Mouse (Mus musculus): Measurements from ENCODE around the gene Ssrp1. TPM values are rescaled to one million over a fixed set of nuclear protein-coding genes. Genes with fewer than 3 reads are reported as not detected.

The Ssrp1 gene
- 56.9 TPM for polyA plus RNA-seq (2014; fragmentation: Illumina TruSeq; extraction: RNeasy Lipid Tissue Mini Kit (QIAGEN cat#74804); ENCODE audit: insufficient read depth, low read depth, low replicate concordance)

GRCm38 (mm10) chr2:85037047-85038026 is at the start of gene Ssrp1, which contains the start of gene P2rx3:
TSS of gene Ssrp1 (plus strand) at chr2:85037234.
TSS of gene P2rx3 (minus strand) at chr2:85037462.

GRCm38 (mm10) chr2:84987930-84988329 is 49.1 kb upstream of the Ssrp1 start, which contains the start of gene Prg3:
TSS of gene Prg3 (plus strand) at chr2:84988215.

GRCm38 (mm10) chr2:85047596-85048167 is 10.6 kb downstream of the Ssrp1 start, which contains the start of gene Tnks1bp1:
TSS of gene Tnks1bp1 (plus strand) at chr2:85048022.

Other genes with a start within 250 kb of the Ssrp1 start
- gene Ube2l6, start 238.4 kb upstream of the Ssrp1 start, polyA plus RNA-seq (2014; fragmentation: Illumina TruSeq; extraction: RNeasy Lipid Tissue Mini Kit (QIAGEN cat#74804); ENCODE audit: insufficient read depth, low read depth, low replicate concordance) = 63.0 TPM
- 0.18 TPM for gene Smtnl1, start 214.6 kb upstream of the Ssrp1 start, polyA plus RNA-seq (2014; fragmentation: Illumina TruSeq; extraction: RNeasy Lipid Tissue Mini Kit (QIAGEN cat#74804); ENCODE audit: insufficient read depth, low read depth, low replicate concordance)
- gene Timm10, start 210.2 kb upstream of the Ssrp1 start, polyA plus RNA-seq (2014; fragmentation: Illumina TruSeq; extraction: RNeasy Lipid Tissue Mini Kit (QIAGEN cat#74804); ENCODE audit: insufficient read depth, low read depth, low replicate concordance) = 25.9 TPM
- gene Slc43a1, start 198.4 kb upstream of the Ssrp1 start, polyA plus RNA-seq (2014; fragmentation: Illumina TruSeq; extraction: RNeasy Lipid Tissue Mini Kit (QIAGEN cat#74804); ENCODE audit: insufficient read depth, low read depth, low replicate concordance) = 4.2 TPM
- 1.1 TPM for gene Rtn4rl2, start 150.5 kb upstream of the Ssrp1 start, polyA plus RNA-seq (2014; fragmentation: Illumina TruSeq; extraction: RNeasy Lipid Tissue Mini Kit (QIAGEN cat#74804); ENCODE audit: insufficient read depth, low read depth, low replicate concordance)
- 127 TPM for gene Slc43a3, start 100.7 kb upstream of the Ssrp1 start, polyA plus RNA-seq (2014; fragmentation: Illumina TruSeq; extraction: RNeasy Lipid Tissue Mini Kit (QIAGEN cat#74804); ENCODE audit: insufficient read depth, low read depth, low replicate concordance)
- gene Prg2, start 56.8 kb upstream of the Ssrp1 start, polyA plus RNA-seq (2014; fragmentation: Illumina TruSeq; extraction: RNeasy Lipid Tissue Mini Kit (QIAGEN cat#74804); ENCODE audit: insufficient read depth, low read depth, low replicate concordance) = 0.52 TPM
- gene Prg3, start 49.0 kb upstream of the Ssrp1 start, polyA plus RNA-seq (2014; fragmentation: Illumina TruSeq; extraction: RNeasy Lipid Tissue Mini Kit (QIAGEN cat#74804); ENCODE audit: insufficient read depth, low read depth, low replicate concordance) = not detected
- gene P2rx3, start 228 bp downstream of the Ssrp1 start, polyA plus RNA-seq (2014; fragmentation: Illumina TruSeq; extraction: RNeasy Lipid Tissue Mini Kit (QIAGEN cat#74804); ENCODE audit: insufficient read depth, low read depth, low replicate concordance) = not detected
- gene Tnks1bp1, start 10.8 kb downstream of the Ssrp1 start, polyA plus RNA-seq (2014; fragmentation: Illumina TruSeq; extraction: RNeasy Lipid Tissue Mini Kit (QIAGEN cat#74804); ENCODE audit: insufficient read depth, low read depth, low replicate concordance) = 28.1 TPM
- 17.3 TPM for gene Aplnr, start 99.0 kb downstream of the Ssrp1 start, polyA plus RNA-seq (2014; fragmentation: Illumina TruSeq; extraction: RNeasy Lipid Tissue Mini Kit (QIAGEN cat#74804); ENCODE audit: insufficient read depth, low read depth, low replicate concordance)
- not detected for gene Lrrc55, start 160.0 kb downstream of the Ssrp1 start, polyA plus RNA-seq (2014; fragmentation: Illumina TruSeq; extraction: RNeasy Lipid Tissue Mini Kit (QIAGEN cat#74804); ENCODE audit: insufficient read depth, low read depth, low replicate concordance)